Mouse (Mus musculus) testis, adult 10 weeks (tissue): ENCODE results near the gene 1700001L19Rik. TPM values are rescaled to one million over a fixed set of nuclear protein-coding genes. Genes with fewer than 3 reads are reported as not detected.

ENCODE experiments used
- polyA plus RNA-seq: library from polyadenylated mRNA; stranded (reverse); fragments of 350-450 nt; fragmentation: Illumina TruSeq; extraction: RNeasy Lipid Tissue Mini Kit (QIAGEN cat#74804); gene quantifications from one replicate; pipeline ENCODE4 v1.2.3, GENCODE M21; 2014; ENCODE audit warnings: low read depth, low replicate concordance

The 1700001L19Rik gene
- 103 TPM for polyA plus RNA-seq

GRCm38 (mm10) chr13:68597199-68597598, at the start of gene 1700001L19Rik:
Gene 1700001L19Rik, plus strand, starts transcription at chr13:68597421.

GRCm38 (mm10) chr13:68581747-68582516, 15.3 kb upstream of the 1700001L19Rik start, which contains the start of the genes Mtrr and Fastkd3:
Gene Mtrr, minus strand, starts transcription at chr13:68582149.
Gene Fastkd3, plus strand, starts transcription at chr13:68582234.

Other genes with a start within 250 kb of the 1700001L19Rik start
- 11.2 TPM for gene Mtrr, start 15.3 kb upstream of the 1700001L19Rik start, polyA plus RNA-seq
- gene Fastkd3, start 15.2 kb upstream of the 1700001L19Rik start, polyA plus RNA-seq = 18.3 TPM